Mouse (Mus musculus) bone marrow macrophage, adult 2 months (primary cell): Measurements from ENCODE around the gene Ncbp1. TPM values are rescaled to one million over a fixed set of nuclear protein-coding genes. Genes with fewer than 3 reads are reported as not detected.

ENCODE experiments used
- H3K27ac ChIP-seq: 2 replicates; pipeline ENCODE4 v1.5.1; 2012; ENCODE audit warnings: low read depth, low read length; ENCODE audit not compliant: insufficient read depth
- H3K4me1 ChIP-seq: 2 replicates; pipeline ENCODE4 v1.6.1; 2012; ENCODE audit warnings: low read length; ENCODE audit not compliant: control insufficient read depth, insufficient read depth
- H3K4me3 ChIP-seq: 2 replicates; pipeline ENCODE4 v1.5.1; 2012; ENCODE audit warnings: mild to moderate bottlenecking, low read length, moderate library complexity; ENCODE audit not compliant: insufficient read depth
- CTCF ChIP-seq: IDR thresholded peaks from 2 replicates; pipeline ENCODE4 v1.5.1; 2012; ENCODE audit warnings: low read depth, mild to moderate bottlenecking, low read length, moderate library complexity
- POLR2A ChIP-seq: IDR thresholded peaks from 2 replicates; pipeline ENCODE4 v1.6.1; 2012; ENCODE audit warnings: mild to moderate bottlenecking, low read depth, low read length, borderline replicate concordance
- polyA plus RNA-seq: library from polyadenylated mRNA; stranded (reverse); fragments of >200 nt; gene quantifications from 2 replicates; pipeline ENCODE4 v1.2.4, GENCODE M21; 2012; ENCODE audit not compliant: missing spikeins, insufficient read depth, insufficient read length

Ncbp1 gene
- polyA plus RNA-seq, 1 experiment = 24.5 TPM

GRCm38 (mm10) chr4:46196513-46196912, 58.1 kb downstream of the Ncbp1 start:
- Histone ChIP-seq H3K4me1 (peaks cover 10% of the 10 kb centered on the region), H3K27ac (no peak overlapping the region)
- TF ChIP-seq CTCF (no peak), POLR2A (no peak)

GRCm38 (mm10) chr4:46198064-46198463, 59.7 kb downstream of the Ncbp1 start:
- Histone ChIP-seq H3K4me3 (no peak overlapping the region), H3K27ac (no peak overlapping the region), H3K4me1 (peaks cover 10% of the 10 kb centered on the region)
- TF ChIP-seq POLR2A (no peak), CTCF (no peak)

More at GRCm38 (mm10) chr4:46196513-46196912, 58.1 kb downstream of the Ncbp1 start:
- H3K4me3 ChIP-seq = peak overlapping the region; percentile 76

GRCm38 (mm10) chr4:46201834-46202561, 63.6 kb downstream of the Ncbp1 start:
- Histone ChIP-seq H3K4me1 (no peaks in the 10 kb centered on the region), H3K27ac (no peak overlapping the region), H3K4me3 (no peak overlapping the region)
- TF ChIP-seq CTCF = no peak
- TF ChIP-seq POLR2A = no peak

- TF ChIP-seq CTCF (no peak), POLR2A (no peak)
- Histone ChIP-seq H3K4me3 (no peak overlapping the region), H3K4me1 (no peaks in the 10 kb centered on the region), H3K27ac (no peak overlapping the region)
Observed at GRCm38 (mm10) chr4:46202562-46203126, 64.2 kb downstream of the Ncbp1 start.

GRCm38 (mm10) chr4:46221090-46221489, 82.7 kb downstream of the Ncbp1 start:
- no peak overlapping the region for H3K4me3 ChIP-seq
- H3K27ac ChIP-seq = no peak overlapping the region
- no peaks in the 10 kb centered on the region for H3K4me1 ChIP-seq
- TF ChIP-seq POLR2A (no peak), CTCF (no peak)

Other genes with a start within 250 kb of the Ncbp1 start
- gene Ccdc180, start 248.3 kb upstream of the Ncbp1 start, polyA plus RNA-seq = 0.32 and 1.2 TPM in 2 replicates
- 44.1 and 52.8 TPM in 2 replicates for gene Tdrd7, start 173.3 kb upstream of the Ncbp1 start, polyA plus RNA-seq
- 0.89 and 1.2 TPM in 2 replicates for gene Tmod1, start 99.7 kb upstream of the Ncbp1 start, polyA plus RNA-seq
- 30.8 and 34.2 TPM in 2 replicates for gene Tstd2, start 81 bp downstream of the Ncbp1 start, polyA plus RNA-seq
- gene Xpa, start 57.7 kb downstream of the Ncbp1 start, polyA plus RNA-seq = 45.7 and 49.1 TPM in 2 replicates
- gene Foxe1, start 205.0 kb downstream of the Ncbp1 start, polyA plus RNA-seq = not detected in 2 replicates